Mouse (Mus musculus) testis, postnatal 10 days (tissue): ENCODE results near the gene Prkag2.
"Not testable (repeated sequence)": the region's sequence is repeated elsewhere in the genome, so short reads cannot be mapped to it uniquely, and the experiment has no call there.

ENCODE experiments used
- DNase-seq: peaks from one replicate; pipeline ENCODE4 v3.0.0; 2021; ENCODE audit warnings: low spot score

Prkag2 gene

GRCm38 (mm10) chr5:24869796-24870289 is 230.6 kb downstream of the Prkag2 start:
- no peak for DNase-seq

GRCm38 (mm10) chr5:24863804-24864203 is 236.6 kb downstream of the Prkag2 start:
- no peak for DNase-seq

- no peak for DNase-seq
Observed at GRCm38 (mm10) chr5:24861449-24861930, 239.0 kb downstream of the Prkag2 start.

GRCm38 (mm10) chr5:24860635-24861448 is 239.6 kb downstream of the Prkag2 start:
- DNase-seq: peak; percentile 55

GRCm38 (mm10) chr5:24859771-24860540 is 240.5 kb downstream of the Prkag2 start:
- no peak for DNase-seq

GRCm38 (mm10) chr5:24854827-24855600 is 245.4 kb downstream of the Prkag2 start:
- DNase-seq: no peak

- DNase-seq: no peak
Observed at GRCm38 (mm10) chr5:24854256-24854655, 246.2 kb downstream of the Prkag2 start.

- not testable (repeated sequence) for DNase-seq
Observed at GRCm38 (mm10) chr5:24848261-24848660, 252.2 kb downstream of the Prkag2 start.

- DNase-seq: no peak
Observed at GRCm38 (mm10) chr5:24843841-24844240, 256.6 kb downstream of the Prkag2 start.

- peak; percentile 80 for DNase-seq
Observed at GRCm38 (mm10) chr5:24843103-24843475, 257.4 kb downstream of the Prkag2 start.

GRCm38 (mm10) chr5:24842274-24843102 is 258.0 kb downstream of the Prkag2 start, which contains the start of gene Rheb:
Gene Rheb, minus strand, starts transcription at chr5:24842624.
- DNase-seq: peak; percentile 98

- no peak for DNase-seq
Observed at GRCm38 (mm10) chr5:24841662-24842273, 258.7 kb downstream of the Prkag2 start.

- no peak for DNase-seq
Observed at GRCm38 (mm10) chr5:24840975-24841431, 259.4 kb downstream of the Prkag2 start.

- DNase-seq: no peak
Observed at GRCm38 (mm10) chr5:24834491-24834890, 266.0 kb downstream of the Prkag2 start.

- no peak for DNase-seq
Observed at GRCm38 (mm10) chr5:24831912-24832311, 268.5 kb downstream of the Prkag2 start.

GRCm38 (mm10) chr5:24828446-24828845 is 272.0 kb downstream of the Prkag2 start:
- DNase-seq: no peak

GRCm38 (mm10) chr5:24827173-24827572 is 273.3 kb downstream of the Prkag2 start:
- DNase-seq: no peak

GRCm38 (mm10) chr5:24826056-24826770 is 274.2 kb downstream of the Prkag2 start:
- no peak for DNase-seq

GRCm38 (mm10) chr5:24825365-24826055 is 274.9 kb downstream of the Prkag2 start:
- DNase-seq: no peak
